Mouse (Mus musculus) macrophage (primary cell): ENCODE data around the gene Aamp. TPM values are rescaled to one million over a fixed set of nuclear protein-coding genes. Genes with fewer than 3 reads are reported as not detected.
"Not testable (repeated sequence)": the region's sequence is repeated elsewhere in the genome, so short reads cannot be mapped to it uniquely, and the experiment has no call there.

ENCODE experiments used
- H3K27ac ChIP-seq: fragments of 350-480 bp; formaldehyde crosslinking; 2 replicates; pipeline ENCODE4 v1.9.0; 2021
- H3K36me3 ChIP-seq: fragments of 350-480 bp; formaldehyde crosslinking; 2 replicates; pipeline ENCODE4 v1.9.0; 2021; ENCODE audit errors: inconsistent target
- H3K4me3 ChIP-seq: fragments of 350-480 bp; formaldehyde crosslinking; 2 replicates; pipeline ENCODE4 v1.9.0; 2021; ENCODE audit errors: inconsistent target
- H3K79me2 ChIP-seq: fragments of 350-480 bp; formaldehyde crosslinking; 2 replicates; pipeline ENCODE4 v1.9.0; 2021; ENCODE audit errors: inconsistent target
- WGBS: methylation state at CpG from one replicate; pipeline ENCODE4 v1.1.7; 2026; ENCODE audit warnings: inconsistent platforms; ENCODE audit not compliant: missing documents; 5-methylcytosine and 5-hydroxymethylcytosine counted together
- polyA plus RNA-seq: library from polyadenylated mRNA; stranded (reverse); fragments of 250-400 nt; gene quantifications from 3 replicates; pipeline ENCODE4 v1.2.4, GENCODE M21; 2018; ENCODE audit warnings: inconsistent platforms

Gene Aamp
- polyA plus RNA-seq, 1 experiment from 2014 or later = 127 TPM

- H3K27ac ChIP-seq = peak overlapping the region; percentile 84
- peaks cover 30% of the 10 kb centered on the region for H3K36me3 ChIP-seq
- 97% methylated on average over 6 of the region's 6 CpGs for WGBS
- H3K4me3 ChIP-seq = no peak overlapping the region
- peaks cover 51% of the 10 kb centered on the region for H3K79me2 ChIP-seq
Measured at GRCm38 (mm10) chr1:74294733-74295455, 10.4 kb upstream of the Aamp start.

DNA sequence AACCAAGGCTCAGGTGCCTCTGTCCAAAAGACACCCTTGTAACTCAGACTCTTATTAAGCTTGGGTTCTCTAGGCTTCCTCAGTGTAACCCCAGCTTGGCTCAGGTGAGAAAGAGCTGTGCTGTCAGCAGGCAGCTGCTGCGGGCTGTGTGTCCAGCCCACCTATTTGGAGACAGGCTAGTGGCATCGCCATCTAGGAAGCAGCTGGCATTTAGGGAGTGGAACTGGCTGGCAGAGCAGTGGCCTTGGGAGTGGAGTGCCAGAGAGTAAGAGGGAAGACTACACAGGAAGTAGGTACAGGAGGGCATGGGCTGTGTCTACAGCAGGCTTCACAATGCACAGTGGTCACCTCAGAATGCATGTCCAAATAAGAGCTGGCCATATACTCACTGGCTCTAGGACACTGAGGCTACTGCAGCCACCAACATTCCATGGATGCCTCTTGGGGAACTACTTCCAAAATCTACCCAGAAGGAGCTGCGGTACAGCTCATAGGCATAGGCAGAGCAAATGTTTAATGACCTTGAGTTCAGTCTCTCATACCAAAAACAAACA is 9.6 kb upstream of the Aamp start:
- Histone ChIP-seq H3K79me2 (peaks cover 44% of the 10 kb centered on the region), H3K4me3 (no peak overlapping the region), H3K27ac (no peak overlapping the region), H3K36me3 (peaks cover 37% of the 10 kb centered on the region)
- WGBS = 95% methylated on average over 2 of the region's 3 CpGs

GRCm38 (mm10) chr1:74293306-74293960 is 8.9 kb upstream of the Aamp start:
- 93% methylated on average over 8 of the region's 8 CpGs for WGBS
- no peak overlapping the region for H3K4me3 ChIP-seq
- peaks cover 36% of the 10 kb centered on the region for H3K79me2 ChIP-seq
- peaks cover 44% of the 10 kb centered on the region for H3K36me3 ChIP-seq
- H3K27ac ChIP-seq = no peak overlapping the region

- Histone ChIP-seq H3K79me2 (peaks cover 27% of the 10 kb centered on the region), H3K36me3 (peaks cover 53% of the 10 kb centered on the region), H3K27ac (no peak overlapping the region), H3K4me3 (no peak overlapping the region)
- 94% methylated on average over 11 of the region's 11 CpGs for WGBS
Measured at GRCm38 (mm10) chr1:74292331-74293020, 7.9 kb upstream of the Aamp start.

DNA sequence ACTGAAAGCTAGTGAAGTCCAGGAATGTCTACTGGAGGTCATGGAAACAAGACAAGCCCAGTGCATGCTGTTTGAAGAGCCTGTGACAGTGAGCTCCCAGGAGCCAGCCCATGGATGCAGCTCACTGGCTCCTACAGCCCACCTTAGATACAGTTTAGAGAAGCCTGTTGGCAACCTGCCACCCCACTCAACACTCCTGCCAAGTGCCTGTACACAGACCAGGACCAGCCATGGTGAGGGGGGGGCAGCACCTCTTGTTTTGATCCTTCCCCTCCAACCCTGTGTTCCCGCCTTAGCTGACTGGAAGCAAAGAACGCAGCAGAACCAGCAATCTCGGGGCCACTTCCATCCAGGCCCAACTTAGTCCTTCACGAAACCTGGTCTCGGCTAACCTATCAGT is 5.6 kb upstream of the Aamp start:
- peaks cover 13% of the 10 kb centered on the region; the same call in 1 of the 2 replicates for H3K79me2 ChIP-seq
- no peak overlapping the region for H3K4me3 ChIP-seq
- peaks cover 53% of the 10 kb centered on the region for H3K36me3 ChIP-seq
- 91% methylated on average over 5 of the region's 5 CpGs for WGBS
- no peak overlapping the region for H3K27ac ChIP-seq

- 95% methylated on average over 2 of the region's 2 CpGs for WGBS
- peaks cover 53% of the 10 kb centered on the region for H3K36me3 ChIP-seq
- H3K27ac ChIP-seq = no peak overlapping the region
- no peak overlapping the region for H3K4me3 ChIP-seq
- peaks cover 9% of the 10 kb centered on the region; the same call in 1 of the 2 replicates for H3K79me2 ChIP-seq
Measured at GRCm38 (mm10) chr1:74289740-74290139, 5.2 kb upstream of the Aamp start.

GRCm38 (mm10) chr1:74289248-74289647 is 4.7 kb upstream of the Aamp start:
- no peak overlapping the region for H3K4me3 ChIP-seq
- no peak overlapping the region for H3K27ac ChIP-seq
- peaks cover 9% of the 10 kb centered on the region; the same call in 1 of the 2 replicates for H3K79me2 ChIP-seq
- 94% methylated on average over 9 of the region's 9 CpGs for WGBS
- H3K36me3 ChIP-seq = peaks cover 53% of the 10 kb centered on the region

DNA sequence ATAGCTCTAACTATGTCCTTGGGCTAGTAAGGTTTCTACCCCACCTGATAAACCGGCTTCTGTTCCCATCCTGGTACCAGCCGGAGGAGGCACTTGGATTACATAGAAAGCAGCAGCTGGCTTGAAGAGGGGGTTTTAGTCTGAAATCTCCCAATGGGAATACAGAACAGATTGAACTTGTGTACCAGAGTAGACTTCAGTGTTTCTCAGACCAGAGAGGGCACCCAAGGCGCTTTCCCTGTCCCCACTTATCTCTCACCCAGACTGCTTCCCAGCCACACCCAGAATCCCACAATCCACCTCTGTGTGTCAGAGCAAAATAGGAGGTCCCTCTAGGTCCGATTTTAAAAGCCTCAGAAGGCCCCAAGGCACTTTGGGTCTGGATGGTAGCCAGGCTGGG is 3.8 kb upstream of the Aamp start:
- WGBS = 87% methylated on average over 4 of the region's 4 CpGs
- Histone ChIP-seq H3K36me3 (peaks cover 53% of the 10 kb centered on the region), H3K4me3 (no peak overlapping the region), H3K27ac (no peak overlapping the region), H3K79me2 (peaks cover 18% of the 10 kb centered on the region)

DNA sequence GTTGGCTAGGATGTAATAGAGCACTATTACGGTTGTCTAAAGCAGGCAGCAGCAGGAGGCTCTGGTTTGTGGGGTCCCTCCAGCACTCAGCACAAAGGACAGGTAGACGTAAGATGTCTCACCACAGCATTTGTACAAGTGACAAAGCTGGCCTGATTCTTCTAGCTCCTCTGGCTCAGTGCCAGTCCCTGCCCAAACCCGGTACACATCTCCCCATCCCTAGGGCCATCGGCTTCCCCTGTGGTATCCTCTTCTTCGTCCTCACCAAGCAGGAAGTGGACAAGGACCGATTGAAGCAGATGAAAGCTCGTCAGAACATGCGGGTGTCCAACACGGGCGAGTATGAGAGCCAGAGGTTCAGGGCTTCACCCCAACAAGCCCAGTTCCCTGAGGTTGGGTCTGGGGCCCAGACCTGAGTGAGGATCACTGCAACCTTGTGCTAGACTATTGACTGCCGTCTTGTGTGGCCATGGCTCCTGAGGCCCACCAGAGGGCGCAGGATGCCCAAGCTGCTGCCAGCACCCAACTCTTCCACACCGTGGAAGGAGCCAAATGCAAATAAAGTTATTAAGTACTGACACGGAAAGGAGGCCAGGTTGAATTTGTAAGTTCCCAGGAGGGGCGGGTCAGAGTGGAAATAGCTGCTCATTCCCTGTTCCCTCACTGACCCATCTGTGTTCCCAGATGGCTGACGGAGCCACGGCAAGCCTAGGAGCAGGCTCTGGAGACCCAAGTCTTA is 2.5 kb upstream of the Aamp start:
- 67% methylated on average over 13 of the region's 17 CpGs for WGBS
- H3K79me2 ChIP-seq = peaks cover 23% of the 10 kb centered on the region
- peaks cover 52% of the 10 kb centered on the region for H3K36me3 ChIP-seq
- not testable (repeated sequence) for H3K27ac ChIP-seq, H3K4me3 ChIP-seq

DNA sequence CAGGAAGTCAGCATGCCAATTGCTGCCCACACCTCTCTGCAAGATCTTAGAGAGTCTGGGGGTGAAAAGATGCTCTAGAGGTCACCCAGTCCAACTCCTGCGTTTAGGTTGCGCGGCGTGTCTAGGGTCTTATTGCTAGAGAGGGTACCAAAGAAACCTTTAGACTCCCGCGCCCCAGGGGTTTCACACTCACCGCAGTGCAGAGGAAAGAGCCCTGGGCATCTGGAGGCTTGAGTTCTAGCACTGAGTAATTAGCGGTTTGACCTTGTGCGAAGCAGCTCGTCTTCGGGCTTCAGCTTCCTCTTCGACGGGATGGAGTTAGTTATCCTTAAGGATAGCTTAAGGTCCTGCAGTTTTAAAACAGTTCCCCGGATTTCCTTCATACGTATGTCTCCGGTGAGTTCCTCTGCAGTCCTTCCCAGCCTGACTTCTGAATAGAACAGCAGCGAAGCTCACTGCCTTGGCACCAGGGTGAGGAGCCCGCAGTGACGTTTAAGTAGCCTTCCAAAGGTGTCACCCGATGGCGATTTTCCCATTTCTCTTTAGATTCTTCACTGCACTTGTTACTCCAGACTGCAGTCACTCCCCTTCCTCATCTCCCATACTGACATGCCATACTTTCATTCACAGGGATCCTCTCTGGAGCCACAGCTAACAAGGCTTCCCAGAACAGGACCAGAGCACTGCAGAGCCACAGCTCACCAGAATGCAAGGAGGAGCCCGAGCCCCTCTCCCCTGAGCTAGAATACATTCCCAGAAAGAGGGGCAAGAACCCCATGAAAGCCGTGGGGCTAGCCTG is 873 bp upstream of the Aamp start:
- peaks cover 28% of the 10 kb centered on the region for H3K79me2 ChIP-seq
- H3K36me3 ChIP-seq = peaks cover 55% of the 10 kb centered on the region
- peak overlapping the region; percentile 82 for H3K4me3 ChIP-seq
- peak overlapping the region; percentile 4; the same call in 1 of the 2 replicates for H3K27ac ChIP-seq
- WGBS = 8% methylated on average over 23 of the region's 23 CpGs

DNA sequence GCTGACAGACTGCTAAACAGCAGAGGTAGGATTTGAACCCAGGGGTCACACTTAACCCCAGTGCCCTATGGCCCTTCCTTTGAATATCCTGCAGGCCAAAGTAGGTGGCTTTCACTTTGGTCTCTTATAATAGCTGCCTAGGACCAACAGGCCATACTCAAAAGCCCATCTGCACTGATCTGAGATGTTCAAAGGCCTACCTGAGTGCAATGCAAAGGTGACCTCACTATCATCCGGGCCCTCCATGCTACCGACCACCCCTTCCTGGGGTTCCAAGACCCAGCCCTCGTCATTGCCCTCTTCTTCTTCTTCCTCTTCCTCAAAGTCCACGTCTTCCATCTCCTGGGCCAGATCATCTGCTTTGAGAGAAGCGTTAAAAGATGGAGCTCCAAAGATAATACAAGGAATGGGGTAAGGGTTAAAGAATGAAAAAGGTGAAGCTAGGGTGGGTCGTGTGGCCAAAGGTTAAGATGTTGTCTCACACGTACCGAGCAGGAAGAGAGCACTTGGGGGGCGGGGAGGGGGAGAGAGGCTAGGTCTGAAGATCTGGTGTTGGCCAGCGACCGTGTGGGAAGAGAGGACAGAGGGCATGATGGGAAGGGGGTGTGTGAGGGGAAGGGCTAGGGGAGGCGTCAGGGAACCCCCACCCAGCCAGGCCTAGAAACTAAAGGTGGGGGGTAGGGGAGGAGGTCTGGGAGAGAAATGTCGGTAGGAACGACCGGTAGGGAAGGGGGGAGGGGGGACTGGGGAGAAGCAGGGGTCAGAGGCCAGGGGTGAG is 663 bp downstream of the Aamp start:
- Histone ChIP-seq H3K79me2 (peaks cover 28% of the 10 kb centered on the region), H3K4me3 (peak overlapping the region; percentile 95), H3K27ac (peak overlapping the region; percentile 79), H3K36me3 (peaks cover 50% of the 10 kb centered on the region)
- 5% methylated on average over 14 of the region's 15 CpGs for WGBS

DNA sequence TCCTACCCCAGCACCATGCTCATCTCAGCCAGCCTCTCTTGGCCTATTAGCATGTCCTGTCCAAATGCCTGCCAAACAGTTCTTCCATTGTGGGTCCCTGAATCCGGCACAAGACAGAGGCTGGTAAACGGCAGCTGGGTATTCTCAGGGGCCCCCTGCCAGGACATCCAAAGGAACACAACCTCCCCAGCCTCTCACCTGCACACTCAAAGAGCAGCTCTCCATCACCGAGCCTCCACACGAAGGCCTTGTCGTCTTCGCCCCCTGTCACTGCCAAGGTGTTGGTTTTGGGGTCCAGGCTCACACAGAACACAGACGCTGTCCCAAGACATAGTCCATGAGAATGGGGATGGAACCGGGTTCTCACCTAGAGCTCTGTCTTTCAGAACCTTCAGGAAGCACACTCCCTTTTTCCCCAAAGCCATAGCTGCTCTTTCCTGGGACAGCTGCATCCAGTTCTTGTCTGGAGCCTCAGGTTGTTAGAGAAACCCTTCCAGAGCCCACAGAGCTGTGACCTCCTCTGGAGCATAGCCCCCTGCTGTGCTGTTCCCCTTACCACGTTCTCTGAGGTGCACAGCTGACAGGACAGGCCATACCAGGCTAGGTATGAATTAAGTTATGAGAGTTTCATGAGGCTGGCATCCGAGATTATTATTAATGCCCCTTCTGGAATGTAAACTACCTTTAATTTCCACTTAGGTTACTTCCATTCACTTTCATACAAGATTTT is 1.5 kb downstream of the Aamp start:
- 96% methylated on average over 7 of the region's 10 CpGs for WGBS

More for the DNA sequence above, 1.5 kb downstream of the Aamp start:
- H3K79me2 ChIP-seq = peaks cover 28% of the 10 kb centered on the region
- no peak overlapping the region for H3K4me3 ChIP-seq
- H3K27ac ChIP-seq = no peak overlapping the region
- H3K36me3 ChIP-seq = peaks cover 42% of the 10 kb centered on the region
